Mouse (Mus musculus): Measurements from ENCODE around the gene Mapk6.

DNA sequence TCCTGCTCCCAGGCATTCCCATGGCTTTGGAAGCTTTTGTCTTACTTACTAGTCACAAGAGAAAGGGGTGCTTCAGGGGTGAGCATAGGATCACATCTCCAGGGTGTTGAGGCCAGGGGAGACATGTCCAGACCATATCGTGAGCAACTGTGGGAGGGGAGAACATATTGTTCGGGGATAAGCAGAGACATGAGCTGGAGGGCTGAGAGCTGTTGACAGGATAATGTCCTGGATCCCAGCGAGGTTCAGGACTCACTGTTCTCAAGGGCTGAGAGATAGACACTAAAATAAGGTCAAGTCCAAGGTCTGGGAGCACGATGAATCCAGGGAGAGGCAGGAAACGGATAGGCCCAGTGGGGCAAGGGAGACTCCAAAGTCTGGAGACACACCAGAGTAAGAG is 46.8 kb downstream of the Mapk6 start:
- TF ChIP-seq CTCF (IDR thresholded peaks at IDR 0.05; ENCODE audit: low read depth) (no peak), EP300 (optimal IDR thresholded peaks at IDR 0.05) (no peak)
